Mouse (Mus musculus) CD4-positive helper T cell, adult 2 months (primary cell): Measurements from ENCODE around the gene Nr1i3.

Source experiments
- DNase-seq: peaks from one replicate; pipeline ENCODE4 v3.0.0-alpha.2; 2012; ENCODE audit warnings: low read depth, missing footprints, low spot score

The Nr1i3 gene

DNA sequence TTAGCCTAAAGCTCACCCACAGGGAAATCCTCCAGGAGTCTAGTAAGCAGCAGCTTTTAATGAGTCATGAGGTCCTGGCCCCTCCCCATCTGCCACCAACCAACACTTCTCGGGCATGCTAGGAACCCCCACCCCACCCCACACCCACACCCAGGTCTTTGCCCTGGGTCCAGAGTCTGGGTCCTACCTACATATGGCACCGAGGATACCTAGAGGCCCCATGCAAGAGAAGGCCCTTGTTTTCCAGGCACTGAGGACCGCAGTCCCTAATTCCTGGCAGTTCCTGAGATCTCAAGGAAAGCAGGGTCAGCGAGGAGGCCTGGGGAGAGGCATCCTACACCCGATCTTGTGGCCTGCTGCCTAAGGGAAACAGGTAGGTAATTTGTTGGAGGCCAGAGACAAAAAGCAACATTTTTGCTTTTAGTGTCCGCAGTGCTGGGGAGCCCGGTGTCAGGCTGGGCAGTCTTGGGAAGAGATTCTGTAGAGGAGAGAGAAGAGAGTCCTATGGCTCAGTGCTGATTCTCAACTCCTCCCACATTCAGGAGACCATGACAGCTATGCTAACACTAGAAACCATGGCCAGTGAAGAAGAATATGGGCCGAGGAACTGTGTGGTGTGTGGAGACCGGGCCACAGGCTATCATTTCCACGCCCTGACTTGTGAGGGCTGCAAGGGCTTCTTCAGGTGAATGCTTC is at the start of gene Nr1i3:
Gene Nr1i3 (plus strand): TSS at position 170 of the 696 bp plus-strand sequence.
- DNase-seq: no peak

DNA sequence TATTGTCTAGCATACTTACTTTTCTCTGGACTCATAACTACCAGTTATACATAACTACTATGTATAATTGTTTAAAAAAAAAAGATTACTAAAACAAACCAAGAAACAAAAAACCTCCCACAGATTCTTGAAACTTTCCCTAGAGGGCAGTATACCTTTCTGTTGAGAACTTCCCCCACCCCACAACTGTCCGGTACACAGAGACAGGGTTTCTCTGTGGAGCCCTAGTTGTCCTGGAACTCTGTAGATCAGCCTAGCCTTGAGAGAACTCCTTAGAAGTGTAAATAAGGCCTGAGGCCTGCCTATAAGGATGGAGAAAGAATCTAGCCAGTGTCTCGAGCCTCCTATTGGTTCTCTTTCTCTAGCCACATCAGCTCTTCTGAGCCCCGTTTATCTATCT is 49.5 kb upstream of the Nr1i3 start:
- no peak for DNase-seq

DNA sequence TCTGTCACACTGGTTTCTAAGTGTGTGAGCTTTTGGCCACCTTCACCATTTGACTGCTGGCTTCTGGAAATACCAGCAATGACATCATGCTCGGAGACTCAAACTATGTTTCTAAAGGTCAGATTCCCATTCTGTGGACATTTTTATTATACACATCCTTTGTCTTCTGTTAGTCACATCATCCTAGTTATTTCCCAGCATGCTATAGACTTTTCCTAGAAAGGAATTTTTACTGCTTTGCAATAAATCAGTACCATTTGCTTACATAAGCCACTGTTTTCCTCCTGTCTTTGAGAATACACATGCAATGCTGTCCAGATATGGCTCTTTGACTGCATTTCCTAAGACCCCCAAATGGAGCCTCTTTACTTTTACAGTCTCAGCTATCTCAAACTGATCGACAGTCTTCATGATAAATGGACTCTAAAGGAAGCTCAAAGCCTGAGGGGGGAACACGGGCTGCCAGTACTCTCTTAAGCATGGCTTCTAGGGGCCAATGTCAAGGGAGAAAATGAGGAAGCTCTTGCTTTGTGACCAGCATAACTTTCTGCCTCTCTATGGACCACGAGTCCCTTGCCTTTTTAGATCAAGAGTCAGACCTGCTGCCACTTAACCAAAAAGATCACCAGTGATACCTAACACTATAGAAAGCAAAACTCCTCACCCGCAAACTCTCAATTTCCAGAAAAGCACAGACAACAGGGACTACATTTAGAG is 48.0 kb upstream of the Nr1i3 start:
- no peak for DNase-seq

DNA sequence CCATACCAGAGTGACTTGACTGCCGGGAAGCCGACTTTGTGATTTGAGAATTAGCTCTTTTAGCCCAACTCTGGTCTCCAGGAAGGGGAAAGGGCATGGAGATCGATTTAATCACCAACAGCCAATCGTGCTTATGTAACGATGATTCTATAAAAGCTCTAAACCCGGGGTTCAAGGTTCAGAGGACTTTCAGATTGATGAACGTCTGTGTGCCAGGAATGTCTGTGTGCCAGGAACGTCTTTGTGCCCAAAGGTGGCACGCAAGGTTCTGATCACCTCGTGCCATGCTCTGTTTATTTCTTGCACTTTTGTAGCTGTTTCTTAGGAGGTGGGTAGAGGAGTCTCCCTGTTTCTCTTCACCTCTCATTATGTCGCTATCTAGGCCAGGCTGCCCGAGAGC is 44.9 kb upstream of the Nr1i3 start:
- DNase-seq: no peak

DNA sequence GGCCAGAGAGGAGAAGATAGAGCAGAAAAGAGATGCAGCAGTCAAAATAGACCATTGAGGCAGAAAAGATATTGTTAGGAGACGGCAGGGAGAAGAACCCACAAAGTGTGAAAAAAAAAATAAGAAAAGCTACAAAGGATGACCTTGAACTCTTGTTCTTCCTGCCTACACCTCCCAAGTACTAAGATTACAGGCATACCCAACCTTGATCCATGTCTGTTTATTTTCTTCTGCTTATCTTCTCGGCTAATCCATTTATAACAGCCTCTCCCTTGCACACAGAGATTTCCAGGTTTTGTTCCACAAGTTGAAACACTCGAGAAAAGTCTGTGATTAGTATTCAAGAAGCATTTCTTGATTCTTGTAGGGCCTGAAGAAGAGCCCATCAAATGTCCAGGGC is 43.9 kb upstream of the Nr1i3 start:
- no peak for DNase-seq

DNA sequence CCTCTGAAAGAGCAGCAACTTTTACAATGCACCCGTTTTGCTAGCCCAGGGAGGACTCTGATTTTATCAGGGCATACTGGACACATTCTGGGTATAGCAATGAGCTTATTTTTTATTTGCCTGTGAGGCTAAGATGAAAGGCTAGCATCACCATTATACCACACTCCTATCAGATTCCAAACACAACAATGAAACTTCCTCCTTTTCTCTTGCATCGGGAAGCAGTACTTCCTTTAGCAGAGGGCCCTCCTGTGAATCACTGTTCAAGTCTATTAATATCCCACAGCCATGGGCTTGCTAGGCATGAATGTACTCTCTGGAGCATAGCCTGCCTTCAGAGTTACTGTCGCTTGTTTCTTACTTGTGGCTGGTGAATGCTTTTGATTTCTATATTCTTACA is 42.6 kb upstream of the Nr1i3 start:
- no peak for DNase-seq

DNA sequence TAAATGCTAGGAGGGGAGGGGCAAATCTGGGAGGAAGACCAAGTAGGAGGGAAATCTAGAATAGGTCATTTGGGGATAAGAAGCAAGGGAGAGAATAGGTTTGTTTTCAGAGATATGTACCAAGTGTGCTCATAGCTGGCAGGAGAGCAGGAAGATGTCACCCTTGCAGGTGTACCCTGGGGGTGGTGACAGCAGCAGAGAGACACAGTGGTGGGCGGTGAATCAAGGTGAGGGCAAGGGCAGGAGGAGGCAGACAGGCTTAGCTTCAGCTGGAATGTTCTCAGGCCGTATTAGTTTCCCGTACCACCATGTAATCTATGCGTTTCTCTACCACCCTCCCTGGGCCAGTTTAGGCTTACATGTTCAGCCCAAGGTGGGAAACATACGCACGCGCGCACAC is 41.0 kb upstream of the Nr1i3 start:
- no peak for DNase-seq

DNA sequence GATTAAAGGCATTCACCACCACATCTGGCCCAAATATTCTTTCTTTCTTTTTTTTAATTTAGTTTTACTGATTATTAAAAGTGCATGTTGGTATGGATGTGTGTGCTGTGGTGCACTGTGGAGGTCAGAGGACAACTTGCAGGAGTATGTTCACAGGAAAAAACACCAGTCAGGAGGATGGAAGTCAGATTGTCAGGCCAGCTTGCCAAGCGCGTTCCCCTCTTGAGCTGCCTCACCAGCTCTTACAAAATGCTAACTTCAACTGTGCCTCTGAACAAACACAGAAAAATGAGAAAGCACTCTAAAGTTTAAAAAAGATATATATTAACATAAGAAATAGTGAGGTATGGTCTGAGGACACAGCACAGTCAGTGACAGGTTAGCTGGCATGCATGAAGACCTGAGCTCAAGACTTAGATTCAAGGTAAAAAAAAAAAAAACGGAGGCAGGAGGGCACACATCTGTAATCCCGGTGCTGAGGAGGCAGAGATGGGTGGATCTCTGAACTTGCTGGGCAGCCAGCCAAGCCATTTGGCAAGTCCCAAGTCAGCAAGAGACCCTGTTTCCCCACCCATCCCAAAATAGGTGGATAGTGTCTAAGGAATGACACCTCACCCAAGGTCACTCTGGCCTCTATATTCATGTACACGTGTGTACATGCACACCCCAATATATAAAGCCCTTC is 34.1 kb upstream of the Nr1i3 start:
- no peak for DNase-seq

DNA sequence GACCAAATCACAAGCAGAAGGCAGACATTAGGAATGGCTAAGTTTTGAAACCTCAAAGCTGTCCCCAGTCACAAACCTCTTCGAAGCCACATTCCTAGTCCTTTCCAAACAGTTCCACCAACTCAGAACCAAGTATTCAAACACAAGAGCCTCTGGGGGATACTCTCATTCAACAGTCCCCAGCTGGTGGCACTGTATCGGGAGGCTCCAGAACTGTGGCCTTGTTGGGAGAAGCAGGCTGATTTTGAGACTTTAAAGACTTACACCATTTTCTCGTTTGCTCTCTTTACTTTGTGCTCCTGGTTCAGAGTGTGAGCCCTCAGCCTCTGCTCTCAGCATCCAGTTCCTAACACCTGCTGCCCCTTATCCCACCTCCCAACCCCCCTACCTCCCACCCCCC is 30.7 kb upstream of the Nr1i3 start:
- no peak for DNase-seq

DNA sequence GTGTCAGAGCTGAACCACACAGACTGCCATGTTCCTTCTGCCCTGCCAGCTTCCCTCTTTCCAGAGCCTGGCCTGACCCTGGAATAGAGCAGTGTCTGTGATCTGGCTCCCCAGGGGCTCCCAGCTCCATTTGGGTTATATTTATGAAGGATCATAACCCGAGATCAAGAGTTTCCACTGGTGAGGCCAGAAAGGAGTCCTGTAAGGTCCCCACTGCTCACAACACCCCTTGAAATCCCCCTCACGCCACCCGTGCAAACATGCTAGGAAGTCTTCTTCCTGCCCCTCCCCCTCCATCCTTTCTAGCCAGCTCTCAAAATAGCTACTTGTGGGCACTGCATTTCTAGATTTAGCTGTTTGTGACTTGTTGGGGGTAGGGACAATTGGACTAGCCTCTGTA is 30.1 kb upstream of the Nr1i3 start:
- DNase-seq: no peak

DNA sequence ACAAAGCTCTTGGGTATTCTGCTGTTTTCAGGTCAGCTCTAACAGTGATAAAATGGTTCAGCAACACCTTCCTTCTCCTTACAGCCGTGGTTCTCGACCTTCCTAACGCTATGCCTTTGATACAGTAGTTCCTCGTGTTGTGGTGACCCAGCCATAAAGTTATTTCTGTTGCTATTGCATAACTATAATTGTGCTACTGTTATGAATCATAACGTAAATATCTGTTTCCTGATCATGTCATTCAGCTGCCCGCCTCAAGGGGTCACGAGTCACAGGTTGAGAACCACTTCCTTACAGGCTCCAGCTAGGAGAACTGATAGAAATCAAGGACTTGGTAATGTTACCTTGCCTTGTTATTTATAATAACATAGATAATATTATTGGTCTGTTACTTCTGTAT is 29.5 kb upstream of the Nr1i3 start:
- peak; percentile 57 for DNase-seq

DNA sequence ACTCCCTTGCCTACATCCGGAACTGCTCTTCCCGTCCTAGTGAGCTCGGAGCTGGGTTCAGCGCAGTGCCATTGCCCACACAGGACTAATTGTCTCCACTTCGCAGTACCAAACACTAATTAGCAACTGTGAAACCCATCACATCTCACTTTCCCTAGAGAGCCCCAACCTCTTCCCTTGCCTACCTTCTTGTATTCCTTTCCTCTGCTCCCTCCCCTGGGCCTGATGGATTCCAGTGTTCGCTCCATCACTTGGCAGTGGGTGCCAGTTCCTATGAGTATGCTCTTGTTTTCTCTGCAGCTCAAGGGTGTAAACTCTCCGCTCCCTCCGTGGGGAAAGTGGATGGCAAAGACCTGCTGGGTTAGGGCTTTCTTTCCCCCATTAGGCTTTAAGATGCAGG is 28.1 kb upstream of the Nr1i3 start:
- no peak for DNase-seq

DNA sequence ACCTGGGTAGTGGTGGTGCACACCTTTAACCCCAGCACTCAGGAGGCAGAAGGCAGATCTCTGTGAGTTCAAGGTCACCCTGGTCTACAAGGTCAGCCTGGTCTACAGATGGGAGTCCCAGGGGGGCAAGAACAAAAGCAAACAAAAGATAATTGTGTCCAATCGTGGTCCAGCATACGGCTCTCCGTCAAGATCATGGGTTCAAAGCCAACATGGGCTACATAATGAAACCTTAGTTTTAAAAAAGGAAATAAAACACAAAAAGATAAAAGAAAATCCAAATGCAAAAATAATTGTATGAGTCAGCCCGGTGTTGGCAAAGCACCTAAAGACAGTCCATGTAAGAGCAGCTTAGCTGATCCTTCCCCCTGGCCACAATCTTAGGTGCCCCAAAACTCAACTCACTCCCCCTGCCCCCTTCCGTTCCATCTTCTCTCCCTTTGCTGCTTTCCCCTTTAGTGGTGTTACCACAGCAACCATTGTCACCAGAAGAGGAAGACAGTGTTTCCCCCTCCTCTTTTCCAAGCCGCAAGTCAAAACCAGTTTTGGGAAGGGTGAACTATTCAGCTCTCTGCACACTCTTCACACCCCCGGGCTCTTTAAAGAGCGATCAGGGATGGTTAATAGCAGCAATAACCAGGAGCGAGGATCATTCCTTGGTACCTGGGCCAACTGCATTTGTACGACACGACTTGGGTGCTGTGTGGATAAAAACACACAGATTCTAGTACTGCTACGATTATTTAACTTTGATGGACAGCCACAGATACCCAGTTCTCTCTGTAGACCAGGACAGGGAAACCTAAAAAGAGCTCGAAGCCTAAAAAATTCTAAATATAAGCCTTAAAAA is 25.7 kb upstream of the Nr1i3 start:
- no peak for DNase-seq

DNA sequence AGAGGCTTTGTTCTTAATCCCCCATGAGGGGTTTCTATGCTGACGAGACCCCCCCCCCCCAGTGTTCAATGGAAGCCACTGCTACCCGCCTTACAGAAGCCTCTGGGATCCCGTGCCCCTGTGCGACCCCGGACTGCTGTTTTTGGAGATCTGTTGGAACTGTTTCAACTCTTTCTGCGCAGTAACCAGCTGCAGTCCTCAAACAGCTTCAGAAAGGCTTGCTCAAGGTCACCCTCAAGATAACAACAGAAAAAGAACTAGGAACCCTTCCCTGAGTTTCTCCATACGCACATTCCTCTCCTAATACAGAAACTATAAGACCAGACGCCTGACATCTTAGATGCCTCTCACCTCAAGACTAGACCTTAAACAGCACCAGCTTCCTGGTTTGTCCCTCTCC is 24.7 kb upstream of the Nr1i3 start:
- DNase-seq: no peak

DNA sequence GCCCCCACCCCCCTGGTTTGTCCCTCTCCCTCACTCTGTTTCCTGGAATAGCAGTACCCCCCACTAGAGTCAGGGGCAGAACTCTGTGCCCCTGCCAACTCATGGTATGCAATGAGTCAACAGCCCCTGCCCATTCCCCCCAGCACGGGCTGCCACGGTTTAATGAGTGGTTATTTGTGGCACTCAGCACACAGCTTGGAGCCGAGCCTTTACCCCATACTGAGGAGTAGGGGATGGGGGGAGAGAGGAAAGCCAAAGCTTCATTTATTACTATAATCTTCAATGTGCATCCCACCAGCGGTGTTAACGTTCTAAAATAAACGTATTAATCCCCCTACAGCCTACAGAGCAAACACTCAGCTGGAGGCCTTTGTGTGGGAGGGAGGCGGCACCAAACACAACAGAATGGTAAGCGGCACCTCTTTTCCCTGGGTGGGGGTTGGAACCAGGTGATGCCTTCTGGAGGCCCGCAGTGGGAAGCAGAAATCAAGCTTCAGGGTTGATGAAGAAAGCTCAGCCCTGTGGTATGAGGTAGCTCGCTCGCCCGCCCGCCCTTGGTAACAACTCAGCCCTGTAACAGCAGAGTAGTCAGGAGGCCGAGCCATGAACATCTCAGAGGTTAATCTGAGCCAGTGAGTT is 24.2 kb upstream of the Nr1i3 start:
- DNase-seq: no peak

DNA sequence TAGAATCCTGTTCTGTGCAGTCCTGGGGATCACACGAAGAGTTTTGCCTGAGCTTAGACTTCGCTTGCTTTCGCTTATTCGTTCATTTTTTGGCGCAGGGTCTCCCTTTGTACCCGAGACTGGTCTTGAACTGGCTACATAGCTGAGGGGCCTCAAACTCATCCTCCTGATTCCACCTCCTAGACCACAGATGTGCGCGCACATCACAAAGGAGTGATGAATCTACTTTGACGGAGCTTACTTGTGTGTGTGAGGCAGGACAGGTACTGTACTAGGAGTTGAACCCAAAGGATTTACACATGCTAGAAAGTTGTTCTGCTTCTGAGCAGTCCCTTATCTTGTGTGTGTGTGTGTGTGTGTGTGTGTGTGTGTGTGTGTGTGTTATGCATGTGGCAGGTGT is 22.9 kb upstream of the Nr1i3 start:
- DNase-seq: no peak

DNA sequence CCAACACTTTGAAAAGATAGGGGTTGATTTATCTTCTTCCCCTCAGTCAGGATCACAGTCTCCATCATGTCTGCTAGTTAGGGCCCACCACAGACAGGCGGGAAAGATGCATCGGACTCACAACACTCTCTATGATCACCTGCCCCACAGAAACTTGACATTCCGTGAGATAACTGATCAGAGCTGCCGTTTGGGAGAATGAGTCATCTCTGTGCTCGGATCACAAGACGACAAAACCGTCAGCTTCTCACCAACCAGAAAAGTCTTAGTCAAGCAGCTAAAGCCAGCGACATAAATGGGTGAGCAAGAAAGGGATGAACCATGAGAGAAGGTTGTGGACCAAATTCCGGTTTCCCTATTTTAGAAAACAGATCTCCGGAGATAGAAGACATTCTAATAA is 21.5 kb upstream of the Nr1i3 start:
- DNase-seq: no peak

DNA sequence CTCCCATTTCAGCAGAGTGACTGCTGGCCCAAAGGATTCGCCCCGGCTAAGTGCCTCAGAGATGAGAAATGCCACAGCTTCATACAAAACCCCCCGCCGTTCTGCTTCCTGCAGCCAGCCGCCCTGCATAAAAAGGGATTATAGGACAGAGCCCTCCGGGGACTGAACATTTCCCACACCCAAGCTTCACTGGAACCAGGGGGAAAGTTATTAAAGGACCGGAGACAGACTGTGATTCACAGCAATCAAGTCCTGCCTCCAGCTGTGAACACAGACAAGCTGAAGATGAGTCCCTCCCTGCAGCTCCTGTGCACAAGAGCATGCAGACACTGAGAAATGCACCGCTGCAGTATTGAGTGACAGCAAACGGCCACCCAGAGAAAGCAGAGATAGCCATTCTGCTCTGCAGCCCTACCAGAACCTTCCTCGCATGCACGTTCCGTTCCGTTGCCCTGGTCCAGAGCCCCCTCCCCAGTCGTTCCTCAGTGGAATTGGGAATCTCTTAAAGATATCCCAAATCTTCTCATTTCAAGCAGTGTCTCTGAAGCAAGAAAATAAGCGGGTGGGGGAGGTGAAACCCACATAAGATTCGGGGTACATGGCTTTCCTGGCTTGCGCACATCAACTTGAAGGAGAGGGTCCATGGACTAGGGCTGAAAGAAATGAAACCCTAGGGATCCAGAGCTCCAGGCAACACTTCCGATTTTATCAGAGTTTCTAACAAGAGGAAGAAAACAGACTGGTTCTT is 20.5 kb upstream of the Nr1i3 start:
- DNase-seq: no peak

DNA sequence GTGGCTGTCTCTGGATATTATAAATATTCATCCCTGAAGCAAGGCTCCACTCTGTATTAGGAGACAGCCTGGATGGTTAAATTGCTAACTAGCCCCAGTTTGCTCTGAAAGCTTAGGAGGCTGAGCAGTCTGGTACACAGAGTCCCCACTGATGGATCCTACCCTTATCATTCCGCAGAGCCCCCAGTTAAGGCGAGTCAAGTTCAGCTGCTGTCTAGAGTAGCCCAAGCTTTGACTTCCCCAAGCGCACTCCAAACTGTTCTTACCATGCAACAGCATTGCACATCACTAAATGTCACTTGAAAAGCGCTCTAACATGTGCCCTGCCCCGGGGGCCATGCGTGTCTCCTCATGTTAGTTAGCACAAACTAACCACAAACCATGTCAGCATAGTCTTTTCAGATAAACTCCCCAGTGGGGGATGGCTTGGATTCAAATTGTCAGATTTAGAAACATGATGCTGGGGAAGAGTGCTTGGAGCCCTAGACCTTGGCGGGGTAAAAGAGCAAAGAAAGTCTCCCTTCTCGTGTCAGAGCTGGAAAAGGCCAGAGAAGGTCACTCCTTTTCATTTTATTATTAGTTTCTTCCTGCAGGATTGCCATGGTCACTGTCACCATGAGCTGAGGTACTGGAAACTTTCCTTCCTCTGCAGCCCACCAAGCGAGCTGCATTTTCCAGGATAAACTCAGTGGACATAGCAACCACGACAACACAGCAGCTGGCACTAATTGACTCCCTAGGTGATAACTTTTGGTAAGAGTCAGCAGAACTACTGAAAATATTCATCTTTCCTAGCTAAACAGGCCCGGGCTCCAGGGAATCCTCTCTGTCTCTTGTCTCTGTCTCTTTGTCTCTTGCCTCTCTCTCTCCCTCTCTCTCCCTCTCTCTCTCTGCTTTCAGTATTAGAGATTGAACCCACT is 19.6 kb upstream of the Nr1i3 start:
- no peak for DNase-seq
